Mouse (Mus musculus): Measurements from ENCODE around the gene Cenpp.

GRCm38 (mm10) chr13:49564347-49564746 is 88.2 kb downstream of the Cenpp start:
- TF ChIP-seq CTCF (IDR thresholded peaks at IDR 0.05) (no peak), EP300 (IDR thresholded peaks at IDR 0.05; ENCODE audit: insufficient read depth, low read depth, low read length) (no peak), POLR2A (IDR thresholded peaks at IDR 0.05; ENCODE audit: insufficient read depth, low read depth, low read length) (no peak)

Measured in heart, adult 2 months (tissue).